Mouse (Mus musculus): ENCODE results near the gene Ncf2. TPM values are rescaled to one million over a fixed set of nuclear protein-coding genes. Genes with fewer than 3 reads are reported as not detected.

The Ncf2 gene
- total RNA-seq, 1 experiment from 2014 or later = 657 TPM

DNA sequence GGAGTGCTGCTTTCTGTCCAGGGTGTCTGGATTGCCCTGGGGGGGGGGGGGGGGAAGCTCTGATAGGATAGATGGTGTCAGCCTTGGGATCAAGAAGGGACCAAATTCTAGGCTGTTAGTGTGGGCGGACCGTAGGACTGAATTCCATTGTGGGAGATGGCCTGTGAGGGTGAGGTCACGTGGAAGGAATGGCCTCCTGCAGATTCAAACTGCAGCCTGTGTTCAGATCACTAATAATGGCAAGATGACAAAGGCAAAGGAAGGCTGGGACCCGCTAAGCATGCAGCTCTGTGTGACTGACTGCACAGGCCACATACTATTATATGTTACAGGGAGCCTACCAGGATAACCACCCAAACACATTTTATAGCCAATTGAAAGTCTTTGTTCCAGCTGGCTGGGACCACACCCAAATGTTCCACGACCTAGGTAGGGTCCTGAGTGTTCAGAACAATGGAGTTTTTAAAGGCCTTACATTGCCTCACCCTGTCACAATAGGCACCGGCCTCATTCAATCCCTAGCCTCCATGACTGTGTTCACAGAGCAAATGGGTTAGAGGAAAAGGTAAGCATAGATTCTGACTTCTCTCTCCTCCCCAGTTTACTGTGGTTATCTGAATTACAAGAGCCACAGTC, 6.4 kb upstream of the Ncf2 start:
- no peak for ATAC-seq (replicated peaks; ENCODE audit: insufficient number of reproducible peaks, low FRiP score, low TSS enrichment, poor library complexity, severe bottlenecking)

GRCm38 (mm10) chr1:152795688-152796255, 4.2 kb upstream of the Ncf2 start:
- no peak for ATAC-seq (replicated peaks; ENCODE audit: insufficient number of reproducible peaks, low FRiP score, low TSS enrichment, poor library complexity, severe bottlenecking)

GRCm38 (mm10) chr1:152796683-152797263, 3.2 kb upstream of the Ncf2 start:
- peak; percentile 57 for ATAC-seq (replicated peaks; ENCODE audit: insufficient number of reproducible peaks, low FRiP score, low TSS enrichment, poor library complexity, severe bottlenecking)

DNA sequence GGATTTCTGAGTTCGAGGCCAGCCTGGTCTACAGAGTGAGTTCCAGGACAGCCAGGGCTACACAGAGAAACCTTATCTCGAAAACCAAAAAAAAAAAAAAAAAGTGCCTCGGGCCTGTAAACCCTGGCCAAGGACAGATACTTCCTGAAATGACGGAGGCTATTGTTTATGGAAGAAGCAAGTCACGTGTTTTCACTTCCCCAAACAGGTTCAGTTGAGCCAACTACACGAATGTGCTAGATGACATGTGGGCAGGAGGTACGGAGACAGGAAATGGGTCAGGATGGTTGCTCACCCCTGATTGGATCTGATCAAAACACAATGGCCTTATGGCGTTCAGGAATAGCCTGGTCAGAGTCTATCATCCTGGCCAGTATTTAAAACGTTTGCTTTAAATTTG, 1.9 kb upstream of the Ncf2 start:
- peak; percentile 94 for ATAC-seq (replicated peaks; ENCODE audit: insufficient number of reproducible peaks, low FRiP score, low TSS enrichment, poor library complexity, severe bottlenecking)

DNA sequence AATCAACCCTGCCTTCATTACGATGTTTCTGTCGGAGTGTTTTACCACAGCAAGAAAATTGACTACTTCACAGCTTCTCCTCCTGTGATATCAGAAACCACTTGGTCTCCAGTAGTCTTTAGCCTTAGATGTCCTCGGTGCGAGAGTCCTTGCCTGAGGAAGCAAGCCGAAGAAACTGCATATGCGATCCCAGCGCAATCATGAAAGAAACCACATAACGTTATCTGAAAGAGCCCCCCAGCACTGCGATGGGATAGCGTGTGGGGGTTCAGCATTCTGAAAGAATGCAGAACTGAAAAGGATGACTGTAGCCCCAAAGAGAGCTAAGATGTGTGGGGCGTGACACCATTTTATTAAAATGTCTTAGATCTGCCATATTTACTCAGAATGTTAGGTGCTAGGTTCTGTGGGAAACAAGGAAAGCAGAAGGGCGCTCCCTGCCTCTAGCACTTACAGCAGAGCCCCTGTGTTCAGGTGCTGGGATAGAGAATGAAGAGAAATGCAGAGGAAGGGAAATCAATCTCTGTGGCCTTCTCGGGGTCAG, 711 bp downstream of the Ncf2 start:
- ATAC-seq (replicated peaks; ENCODE audit: insufficient number of reproducible peaks, low FRiP score, low TSS enrichment, poor library complexity, severe bottlenecking) = no peak

DNA sequence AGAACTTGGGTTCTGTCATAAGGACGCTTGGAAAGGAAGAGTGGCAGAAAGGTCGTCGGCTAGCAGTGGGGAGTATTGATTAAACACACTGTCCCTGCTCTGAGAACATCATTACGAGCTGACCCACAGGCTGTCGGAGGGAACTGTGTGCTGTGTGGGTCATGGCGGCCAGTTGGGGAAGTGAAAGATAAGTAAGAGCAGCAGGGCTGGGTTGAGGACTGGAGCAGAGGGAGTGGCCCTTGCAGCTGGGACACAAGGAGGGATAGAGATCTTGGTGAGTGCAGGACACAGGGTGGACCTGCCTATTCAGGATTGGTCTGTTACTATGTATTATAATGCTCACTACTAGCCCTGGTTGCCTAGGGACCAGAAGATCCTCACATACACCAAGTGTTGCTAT, 4.9 kb downstream of the Ncf2 start:
- ATAC-seq (replicated peaks; ENCODE audit: insufficient number of reproducible peaks, low FRiP score, low TSS enrichment, poor library complexity, severe bottlenecking) = peak; percentile 64

GRCm38 (mm10) chr1:152807619-152808391, 7.8 kb downstream of the Ncf2 start:
- ATAC-seq (replicated peaks; ENCODE audit: insufficient number of reproducible peaks, low FRiP score, low TSS enrichment, poor library complexity, severe bottlenecking) = peak; percentile 76

DNA sequence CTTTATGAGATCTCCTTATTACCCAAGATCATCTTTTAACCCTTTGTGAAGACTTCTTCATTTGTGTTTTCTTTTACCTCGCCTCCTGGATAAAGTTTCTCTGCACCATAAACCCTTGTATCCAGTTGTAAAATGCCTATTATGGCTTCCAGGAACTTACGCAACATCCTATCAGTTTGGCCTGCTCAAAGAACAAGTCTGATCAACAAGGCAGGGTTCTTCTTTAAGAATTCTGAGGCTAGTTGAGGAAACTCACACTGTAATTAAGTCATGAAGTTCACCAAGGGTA, 8.3 kb downstream of the Ncf2 start:
- no peak for ATAC-seq (replicated peaks; ENCODE audit: insufficient number of reproducible peaks, low FRiP score, low TSS enrichment, poor library complexity, severe bottlenecking)

DNA sequence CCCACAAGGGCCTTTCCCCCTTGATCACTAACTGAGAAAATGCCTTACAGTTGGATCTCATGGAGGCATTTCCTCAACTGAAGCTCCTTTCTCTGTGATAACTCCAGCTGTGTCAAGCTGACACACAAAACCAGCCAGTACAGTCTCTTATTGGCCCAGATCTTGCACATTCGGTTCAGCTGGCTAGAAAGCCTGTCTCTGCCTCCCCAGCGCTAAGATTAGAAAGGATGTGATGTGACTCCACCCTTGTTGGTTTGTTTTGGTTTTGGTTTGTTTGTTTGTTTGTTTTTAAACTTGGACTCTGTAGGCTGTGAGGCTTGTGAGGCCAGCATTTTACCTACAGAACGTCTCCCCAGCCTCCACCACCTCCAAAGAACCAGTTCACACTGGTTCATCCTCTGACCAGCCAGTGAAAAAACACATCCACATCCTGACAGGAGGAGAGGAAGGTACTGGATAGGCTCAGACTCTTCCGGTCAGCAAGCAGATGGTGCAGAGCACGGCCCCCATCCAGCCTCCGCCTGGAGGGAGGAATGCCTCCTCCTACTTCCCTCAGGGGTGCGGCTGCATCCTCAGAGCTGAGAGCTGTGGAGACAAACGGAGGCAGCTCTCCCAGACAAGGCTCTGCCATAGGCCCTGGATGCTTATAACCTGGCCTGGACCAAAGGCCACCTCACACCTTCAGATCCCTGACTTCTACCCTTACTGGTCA, 9.7 kb downstream of the Ncf2 start:
- peak; percentile 42 for ATAC-seq (replicated peaks; ENCODE audit: insufficient number of reproducible peaks, low FRiP score, low TSS enrichment, poor library complexity, severe bottlenecking)

DNA sequence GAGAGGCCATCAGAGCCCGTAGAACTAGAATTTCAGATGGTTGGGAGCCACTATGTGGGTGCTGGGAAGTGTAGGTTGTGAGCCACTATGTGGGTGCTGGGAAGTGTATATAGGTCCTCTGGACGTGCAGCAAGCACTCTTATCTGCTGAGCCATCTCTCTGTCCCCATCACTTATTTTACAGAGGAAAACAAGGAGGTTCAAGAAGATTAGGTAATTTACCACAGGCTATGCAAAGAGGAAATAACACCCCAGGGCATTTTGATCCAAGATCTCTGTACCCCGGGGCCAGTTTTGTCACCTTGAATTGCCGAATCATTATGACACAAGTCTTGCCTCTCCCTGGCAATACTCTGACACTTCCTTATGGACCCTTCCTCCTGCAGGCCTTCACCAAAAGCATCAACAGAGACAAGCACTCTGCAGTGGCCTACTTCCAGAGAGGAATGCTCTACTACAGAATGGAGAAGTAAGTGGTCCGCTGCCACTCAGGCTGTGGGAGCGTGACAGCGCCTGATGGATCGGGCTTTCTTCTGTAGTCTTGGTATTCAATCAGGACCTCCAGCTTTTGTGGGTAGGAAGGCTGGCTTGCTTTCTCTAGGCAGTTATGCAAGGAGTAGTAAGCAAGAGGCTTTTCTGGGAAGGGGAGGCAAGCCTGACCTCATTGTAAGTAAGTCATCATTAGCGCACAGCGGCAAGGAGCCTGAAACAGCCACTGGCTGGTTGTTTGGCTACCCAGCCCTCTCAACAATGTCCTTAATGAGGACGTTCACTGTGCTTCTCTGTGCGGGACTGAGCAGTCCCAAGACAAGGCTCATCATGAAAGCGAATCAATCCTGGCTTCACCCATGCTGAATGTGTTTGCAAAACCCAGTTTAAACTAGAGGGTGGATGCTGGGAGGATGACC, 10.8 kb downstream of the Ncf2 start:
- ATAC-seq (replicated peaks; ENCODE audit: insufficient number of reproducible peaks, low FRiP score, low TSS enrichment, poor library complexity, severe bottlenecking) = peak; percentile 33

DNA sequence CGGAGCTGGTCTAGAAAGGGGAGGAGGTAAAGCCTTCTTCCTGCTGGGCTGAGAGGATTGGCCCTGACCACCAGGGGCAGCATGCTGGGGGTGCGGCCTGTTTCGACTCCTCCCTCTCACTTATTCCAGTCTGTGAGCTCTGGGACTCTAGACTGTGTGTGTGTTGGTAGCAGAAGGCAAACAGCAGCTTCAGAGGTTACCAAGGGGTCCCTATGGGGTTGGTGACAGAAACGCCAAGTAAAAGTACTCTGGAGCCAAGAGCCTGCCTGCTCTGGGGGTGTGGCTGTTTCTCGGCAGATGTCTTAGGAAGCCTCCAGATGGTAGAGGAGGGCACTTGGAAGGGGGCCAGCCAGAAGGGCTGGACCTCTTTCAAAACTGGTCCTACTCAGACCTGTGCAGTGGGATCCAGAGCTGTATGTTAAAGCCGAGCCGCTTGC, 15.3 kb downstream of the Ncf2 start:
- 0 out of 2 replicates have a peak, but pooled peaks have one; percentile 27 for ATAC-seq (replicated peaks; ENCODE audit: insufficient number of reproducible peaks, low FRiP score, low TSS enrichment, poor library complexity, severe bottlenecking)

DNA sequence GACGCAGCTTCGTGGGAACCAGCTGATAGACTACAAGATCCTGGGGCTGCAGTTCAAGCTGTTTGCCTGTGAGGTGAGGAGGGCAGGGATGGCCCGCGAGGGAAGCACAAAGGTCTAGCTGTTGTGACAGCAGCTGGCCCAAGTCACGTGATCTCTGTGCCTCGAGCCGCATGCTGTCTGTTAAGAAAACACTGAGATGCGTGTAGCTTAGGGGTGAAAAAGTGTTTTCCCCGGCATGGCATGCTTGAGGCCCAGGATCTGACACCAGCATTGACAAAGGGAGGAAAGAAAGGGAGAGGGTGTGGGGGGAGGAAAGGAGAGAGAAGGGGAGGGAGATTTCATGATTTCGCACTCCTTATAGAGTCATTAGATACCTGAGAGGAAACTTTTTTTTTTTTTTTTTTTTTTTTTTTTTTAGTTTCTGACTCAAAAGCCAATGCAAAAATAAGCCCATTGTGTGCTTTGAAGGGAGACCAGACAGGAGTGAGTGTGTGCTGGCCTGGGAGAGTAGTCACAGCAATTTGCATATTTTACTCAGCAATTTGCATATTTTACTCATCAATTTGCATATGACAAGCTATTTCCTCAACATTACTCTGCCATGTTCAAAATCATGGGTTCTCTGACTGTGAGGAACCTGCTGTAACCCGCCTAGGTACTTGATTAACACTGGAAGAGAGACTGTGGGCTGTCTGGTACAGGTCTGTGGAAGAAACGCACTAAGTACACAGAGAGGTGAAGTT, 17.2 kb downstream of the Ncf2 start:
- ATAC-seq (replicated peaks; ENCODE audit: insufficient number of reproducible peaks, low FRiP score, low TSS enrichment, poor library complexity, severe bottlenecking) = peak; percentile 15; the same call in 1 of the 2 replicates

- ATAC-seq (replicated peaks; ENCODE audit: insufficient number of reproducible peaks, low FRiP score, low TSS enrichment, poor library complexity, severe bottlenecking) = no peak
These were observed 17.8 kb downstream of the Ncf2 start for GRCm38 (mm10) chr1:152817794-152818193.

- ATAC-seq (replicated peaks; ENCODE audit: insufficient number of reproducible peaks, low FRiP score, low TSS enrichment, poor library complexity, severe bottlenecking) = no peak
These were observed 19.6 kb downstream of the Ncf2 start for GRCm38 (mm10) chr1:152819558-152819957.

DNA sequence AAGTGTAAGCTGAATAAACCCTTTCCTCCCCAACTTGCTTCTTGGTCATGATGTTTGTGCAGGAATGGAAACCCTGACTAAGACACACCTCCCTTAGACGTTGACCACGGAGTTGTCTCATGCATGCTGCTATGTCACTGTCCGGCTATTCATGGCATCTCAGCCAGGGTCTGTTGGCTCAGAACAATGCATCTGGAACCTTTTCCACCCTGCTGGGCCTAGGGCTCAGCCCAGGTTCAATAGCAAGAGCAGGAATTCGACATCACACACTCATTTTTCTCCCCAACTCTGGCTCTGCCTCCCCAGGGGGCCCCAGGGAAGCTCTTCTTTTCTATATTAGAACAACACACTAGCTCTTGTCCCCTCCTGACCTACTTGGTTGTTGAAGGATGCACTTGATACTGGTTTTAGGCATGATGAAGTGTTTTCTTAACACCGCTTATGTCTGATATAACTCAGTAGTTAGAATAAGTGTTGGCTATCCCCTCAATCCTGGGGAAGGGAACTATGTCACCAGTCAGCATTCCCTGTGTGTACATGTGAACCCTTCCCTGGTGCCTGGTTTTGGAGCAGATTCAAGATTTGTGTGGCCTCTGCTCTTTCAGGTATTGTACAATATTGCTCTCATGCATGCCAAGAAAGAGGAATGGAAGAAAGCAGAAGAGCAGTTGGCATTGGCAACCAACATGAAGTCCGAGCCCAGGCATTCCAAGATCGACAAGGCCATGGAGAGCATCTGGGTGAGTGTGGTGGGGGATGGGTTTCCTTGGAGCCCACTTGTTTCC, 21.1 kb downstream of the Ncf2 start:
- ATAC-seq (replicated peaks; ENCODE audit: insufficient number of reproducible peaks, low FRiP score, low TSS enrichment, poor library complexity, severe bottlenecking) = no peak

- no peak for ATAC-seq (replicated peaks; ENCODE audit: insufficient number of reproducible peaks, low FRiP score, low TSS enrichment, poor library complexity, severe bottlenecking)
These were observed 21.8 kb downstream of the Ncf2 start for GRCm38 (mm10) chr1:152821746-152822145.

- 0 out of 2 replicates have a peak, but pooled peaks have one; percentile 18 for ATAC-seq (replicated peaks; ENCODE audit: insufficient number of reproducible peaks, low FRiP score, low TSS enrichment, poor library complexity, severe bottlenecking)
These were observed 24.2 kb downstream of the Ncf2 start for GRCm38 (mm10) chr1:152824206-152824605.
